Mouse (Mus musculus) intestine, embryonic 16.5 days (tissue): ENCODE measurements around the gene Cryzl1. TPM values are rescaled to one million over a fixed set of nuclear protein-coding genes. Genes with fewer than 3 reads are reported as not detected.
A peak's percentile ranks its signal among the peaks of the same experiment; 100 is the strongest.

Source experiments
- ATAC-seq: fragments of 200-750 bp; cut with Nextera tagmentation; 2 replicates; pipeline ENCODE4 v1.8.0; 2017; ENCODE audit warnings: moderate TSS enrichment, moderate library complexity
- H3K27ac ChIP-seq: fragments of 300-500 bp; sonication (generic); 2 replicates; pipeline ENCODE4 v1.5.1; 2014; ENCODE audit warnings: mild to moderate bottlenecking, low read length
- H3K27me3 ChIP-seq: fragments of 300-500 bp; sonication (generic); replicated peaks from 2 replicates; pipeline ENCODE4 v1.6.1; 2014; ENCODE audit warnings: low read length, control low read depth, mixed read lengths; ENCODE audit not compliant: control insufficient read depth, insufficient read depth
- H3K36me3 ChIP-seq: fragments of 300-500 bp; sonication (generic); 2 replicates; pipeline ENCODE4 v1.6.1; 2014; ENCODE audit warnings: low read length, control low read depth; ENCODE audit not compliant: control insufficient read depth, insufficient read depth
- H3K4me1 ChIP-seq: fragments of 300-500 bp; sonication (generic); 2 replicates; pipeline ENCODE4 v1.6.1; 2014; ENCODE audit warnings: low read length, control low read depth, mixed read lengths; ENCODE audit not compliant: control insufficient read depth, insufficient read depth
- H3K4me2 ChIP-seq: fragments of 300-500 bp; sonication (generic); 2 replicates; pipeline ENCODE4 v1.6.1; 2014; ENCODE audit warnings: low read depth, low read length, control low read depth
- H3K4me3 ChIP-seq: fragments of 300-500 bp; sonication (generic); 2 replicates; pipeline ENCODE4 v1.5.1; 2014; ENCODE audit warnings: mild to moderate bottlenecking, low read length
- H3K9ac ChIP-seq: fragments of 300-500 bp; sonication (generic); 2 replicates; pipeline ENCODE4 v1.6.1; 2014; ENCODE audit warnings: low read depth, low read length
- H3K9me3 ChIP-seq: fragments of 300-500 bp; sonication (generic); 2 replicates; pipeline ENCODE4 v1.6.1; 2016; ENCODE audit warnings: low read length, control low read depth; ENCODE audit not compliant: control insufficient read depth
- WGBS: fragments of 180-500 bp; shearing (Covaris S2); extraction: QIAGEN DNeasy Blood & Tissue Kit; methylation state at CpG from one replicate; pipeline ENCODE4 v1.1.7; 2014; 5-methylcytosine and 5-hydroxymethylcytosine counted together
- polyA plus RNA-seq: library from polyadenylated mRNA; unstranded; fragments of >200 nt; fragmentation: Nextera tagmentation; extraction: Ambion mirVana; gene quantifications from 2 replicates; pipeline ENCODE4 v1.2.1, GENCODE M21; 2015

The Cryzl1 gene
- polyA plus RNA-seq, result 66.9 and 69.4 TPM in 2 replicates

- Histone ChIP-seq H3K9ac (peak within 1 kb of the TSS; percentile 87), H3K4me1 (peaks cover 16% of the 10 kb centered on the region), H3K27me3 (no peaks in the 10 kb centered on the region), H3K4me3 (peak within 1 kb of the TSS; percentile 90), H3K36me3 (no peaks in the 10 kb centered on the region), H3K4me2 (peak within 1 kb of the TSS; percentile 77), H3K9me3 (no peaks in the 10 kb centered on the region), H3K27ac (peak within 1 kb of the TSS; percentile 93)
- under 1% methylated on average over 46 of the region's 46 CpGs for WGBS
- ATAC-seq, result peak; percentile 97
These were observed at the start of gene Cryzl1 for GRCm38 (mm10) chr16:91728123-91729065. Gene Cryzl1 (minus strand): TSS chr16:91728975.

GRCm38 (mm10) chr16:91772586-91772985 is 43.8 kb upstream of the Cryzl1 start:
- WGBS, result 84% methylated on average over 7 of the region's 7 CpGs
- Histone ChIP-seq H3K27ac (no peak overlapping the region), H3K4me1 (peaks cover 15% of the 10 kb centered on the region), H3K4me3 (no peak overlapping the region), H3K9me3 (no peaks in the 10 kb centered on the region), H3K9ac (0 out of 2 replicates have a peak overlapping the region, but pooled peaks have one; percentile 24), H3K36me3 (no peaks in the 10 kb centered on the region), H3K4me2 (no peak overlapping the region), H3K27me3 (no peaks in the 10 kb centered on the region)
- no peak for ATAC-seq

GRCm38 (mm10) chr16:91771334-91771733 is 42.6 kb upstream of the Cryzl1 start:
- ATAC-seq, result no peak
- 71% methylated on average over 6 of the region's 6 CpGs for WGBS
- Histone ChIP-seq H3K9ac (no peak overlapping the region), H3K9me3 (no peaks in the 10 kb centered on the region), H3K4me2 (no peak overlapping the region), H3K27me3 (no peaks in the 10 kb centered on the region), H3K36me3 (no peaks in the 10 kb centered on the region), H3K4me3 (no peak overlapping the region), H3K27ac (no peak overlapping the region), H3K4me1 (peaks cover 22% of the 10 kb centered on the region)

DNA sequence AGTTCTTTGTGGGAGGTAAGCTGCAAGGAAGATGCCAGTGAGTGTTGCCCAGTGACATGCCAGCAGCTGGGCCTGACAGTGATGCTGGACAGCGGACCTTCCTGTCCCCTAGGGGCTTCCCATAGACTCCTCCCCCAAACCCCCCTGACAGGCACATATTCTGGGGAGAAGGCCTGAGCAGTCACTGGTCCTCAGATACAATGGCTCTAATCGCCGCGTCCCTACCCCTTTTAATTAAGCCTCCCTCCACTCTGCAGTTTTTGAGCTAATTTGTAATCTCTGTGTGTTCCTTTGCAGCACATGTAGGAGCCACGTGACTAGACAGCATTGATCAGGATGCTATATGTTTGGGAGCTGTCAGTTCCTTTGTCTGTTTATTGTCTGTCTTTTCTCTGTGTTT is 41.9 kb upstream of the Cryzl1 start:
- Histone ChIP-seq H3K9ac (no peak overlapping the region), H3K27ac (no peak overlapping the region), H3K4me3 (no peak overlapping the region), H3K36me3 (no peaks in the 10 kb centered on the region), H3K4me1 (peaks cover 23% of the 10 kb centered on the region), H3K4me2 (no peak overlapping the region), H3K9me3 (no peaks in the 10 kb centered on the region), H3K27me3 (no peaks in the 10 kb centered on the region)
- WGBS, result 45% methylated on average over 5 of the region's 5 CpGs
- ATAC-seq, result no peak; the same call in 1 of the 2 replicates

- no peak overlapping the region for H3K4me3 ChIP-seq
- H3K27me3 ChIP-seq, result no peaks in the 10 kb centered on the region
- H3K36me3 ChIP-seq, result no peaks in the 10 kb centered on the region
- no peaks in the 10 kb centered on the region for H3K9me3 ChIP-seq
- no peak for ATAC-seq
- H3K9ac ChIP-seq, result no peak overlapping the region
- no peak overlapping the region for H3K27ac ChIP-seq
- no peak overlapping the region for H3K4me2 ChIP-seq
- H3K4me1 ChIP-seq, result peaks cover 23% of the 10 kb centered on the region
- WGBS, result 76% methylated on average over 5 of the region's 5 CpGs
These were observed 41.1 kb upstream of the Cryzl1 start for GRCm38 (mm10) chr16:91769911-91770310.

DNA sequence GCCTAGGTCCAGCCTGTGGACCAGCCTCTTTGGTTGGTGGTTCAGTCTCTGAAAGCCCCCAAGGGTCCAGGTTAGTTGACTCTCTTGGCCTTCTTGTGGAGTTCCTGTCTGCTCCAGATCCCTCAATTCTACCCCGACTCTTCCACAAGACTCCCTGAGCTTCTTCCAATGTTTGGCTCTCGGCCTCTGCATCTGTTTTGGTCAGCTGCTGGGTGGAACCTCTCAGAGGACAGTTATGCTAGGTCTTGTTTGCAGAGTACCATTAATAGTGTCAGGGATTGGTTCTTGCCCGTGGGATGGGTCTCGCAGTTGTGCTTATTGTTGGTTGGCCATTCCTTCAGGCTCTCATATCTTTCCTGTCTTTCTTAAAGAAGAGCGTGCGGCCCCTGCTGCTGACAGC is 39.8 kb upstream of the Cryzl1 start:
- WGBS, result 86% methylated on average over 6 of the region's 6 CpGs
- ATAC-seq, result no peak
- peaks cover 23% of the 10 kb centered on the region for H3K4me1 ChIP-seq
- no peaks in the 10 kb centered on the region for H3K36me3 ChIP-seq
- H3K9me3 ChIP-seq, result no peaks in the 10 kb centered on the region
- no peaks in the 10 kb centered on the region for H3K27me3 ChIP-seq
- H3K27ac ChIP-seq, result no peak overlapping the region
- H3K4me3 ChIP-seq, result no peak overlapping the region
- H3K9ac ChIP-seq, result no peak overlapping the region
- no peak overlapping the region for H3K4me2 ChIP-seq

- Histone ChIP-seq H3K4me2 (no peak overlapping the region), H3K36me3 (no peaks in the 10 kb centered on the region), H3K27me3 (no peaks in the 10 kb centered on the region), H3K4me3 (no peak overlapping the region), H3K9ac (no peak overlapping the region), H3K27ac (no peak overlapping the region), H3K9me3 (no peaks in the 10 kb centered on the region), H3K4me1 (peaks cover 21% of the 10 kb centered on the region)
- 78% methylated on average over 11 of the region's 11 CpGs for WGBS
- ATAC-seq, result no peak
These were observed 38.5 kb upstream of the Cryzl1 start for GRCm38 (mm10) chr16:91767165-91767701.

- Histone ChIP-seq H3K27me3 (no peaks in the 10 kb centered on the region), H3K9me3 (no peaks in the 10 kb centered on the region), H3K4me2 (no peak overlapping the region), H3K27ac (no peak overlapping the region), H3K9ac (no peak overlapping the region), H3K4me3 (no peak overlapping the region), H3K36me3 (no peaks in the 10 kb centered on the region), H3K4me1 (peaks cover 14% of the 10 kb centered on the region)
- WGBS, result 87% methylated on average over 15 of the region's 15 CpGs
- ATAC-seq, result no peak
These were observed 37.0 kb upstream of the Cryzl1 start for GRCm38 (mm10) chr16:91765816-91766210.

- WGBS, result 90% methylated on average over 15 of the region's 15 CpGs
- H3K27me3 ChIP-seq, result no peaks in the 10 kb centered on the region
- no peak overlapping the region for H3K4me2 ChIP-seq
- H3K4me3 ChIP-seq, result no peak overlapping the region
- no peak overlapping the region for H3K9ac ChIP-seq
- H3K27ac ChIP-seq, result no peak overlapping the region
- no peak for ATAC-seq
- peaks cover 9% of the 10 kb centered on the region for H3K4me1 ChIP-seq
- no peaks in the 10 kb centered on the region for H3K36me3 ChIP-seq
- no peaks in the 10 kb centered on the region for H3K9me3 ChIP-seq
These were observed 36.5 kb upstream of the Cryzl1 start for GRCm38 (mm10) chr16:91765121-91765815.
